Mouse (Mus musculus): ENCODE results near the gene Rbms3.

Gene Rbms3

GRCm38 (mm10) chr9:117250831-117251165, 378.9 kb downstream of the Rbms3 start:
- no peak for DNase-seq

GRCm38 (mm10) chr9:117250036-117250830, 379.5 kb downstream of the Rbms3 start:
- no peak for DNase-seq

GRCm38 (mm10) chr9:117247311-117247980, 382.3 kb downstream of the Rbms3 start:
- DNase-seq = no peak

GRCm38 (mm10) chr9:117246173-117246572, 383.5 kb downstream of the Rbms3 start:
- DNase-seq = no peak

GRCm38 (mm10) chr9:117243365-117243764, 386.3 kb downstream of the Rbms3 start:
- no peak for DNase-seq

- DNase-seq = no peak
Measured at GRCm38 (mm10) chr9:117234726-117235075, 395.0 kb downstream of the Rbms3 start.

- DNase-seq = no peak
Measured at GRCm38 (mm10) chr9:117234065-117234725, 395.5 kb downstream of the Rbms3 start.

GRCm38 (mm10) chr9:117222741-117223140, 407.0 kb downstream of the Rbms3 start:
- no peak for DNase-seq

GRCm38 (mm10) chr9:117221481-117221880, 408.2 kb downstream of the Rbms3 start:
- DNase-seq = no peak

GRCm38 (mm10) chr9:117216026-117216755, 413.5 kb downstream of the Rbms3 start:
- no peak for DNase-seq

- no peak for DNase-seq
Measured at GRCm38 (mm10) chr9:117212023-117212422, 417.7 kb downstream of the Rbms3 start.

- no peak for DNase-seq
Measured at GRCm38 (mm10) chr9:117210344-117210743, 419.4 kb downstream of the Rbms3 start.

- DNase-seq = no peak
Measured at GRCm38 (mm10) chr9:117205395-117205794, 424.3 kb downstream of the Rbms3 start.

GRCm38 (mm10) chr9:117200067-117200658, 429.6 kb downstream of the Rbms3 start:
- DNase-seq = no peak

GRCm38 (mm10) chr9:117197531-117197930, 432.2 kb downstream of the Rbms3 start:
- no peak for DNase-seq

- DNase-seq = no peak
Measured at GRCm38 (mm10) chr9:117192565-117193540, 436.9 kb downstream of the Rbms3 start.

GRCm38 (mm10) chr9:117192093-117192492, 437.6 kb downstream of the Rbms3 start:
- no peak for DNase-seq

GRCm38 (mm10) chr9:117188406-117188805, 441.3 kb downstream of the Rbms3 start:
- no peak for DNase-seq

- no peak for DNase-seq
Measured at GRCm38 (mm10) chr9:117187116-117188034, 442.3 kb downstream of the Rbms3 start.

GRCm38 (mm10) chr9:117180658-117181057, 449.1 kb downstream of the Rbms3 start:
- DNase-seq = no peak
